Mouse (Mus musculus) kidney, adult 8-10 months (tissue): ENCODE measurements around the gene Ankdd1a.

Experiments
- DNase-seq, 2 experiments: peaks; one replicate each; pipeline ENCODE4 v3.0.0; 2022

Gene Ankdd1a

DNA sequence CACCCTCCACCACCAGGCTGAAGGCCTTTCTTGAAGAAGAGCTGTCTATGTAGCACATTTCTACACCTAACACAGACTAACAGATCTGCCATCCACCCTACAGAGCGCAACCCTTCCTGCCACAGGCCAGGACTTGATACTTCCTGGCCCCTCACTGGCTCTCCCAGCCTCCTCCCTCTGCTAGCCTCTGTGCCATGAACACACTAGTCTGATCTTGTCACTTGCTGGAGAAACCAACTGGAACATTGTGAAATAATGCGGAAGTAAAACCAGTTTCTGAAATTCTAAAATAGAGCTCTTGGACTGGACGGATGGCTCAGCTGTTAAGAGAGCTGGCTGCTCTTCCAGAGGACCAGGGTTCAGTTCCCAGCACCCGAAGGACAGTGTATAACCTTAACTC is 27.1 kb downstream of the Ankdd1a start:
- DNase-seq: no peak

DNA sequence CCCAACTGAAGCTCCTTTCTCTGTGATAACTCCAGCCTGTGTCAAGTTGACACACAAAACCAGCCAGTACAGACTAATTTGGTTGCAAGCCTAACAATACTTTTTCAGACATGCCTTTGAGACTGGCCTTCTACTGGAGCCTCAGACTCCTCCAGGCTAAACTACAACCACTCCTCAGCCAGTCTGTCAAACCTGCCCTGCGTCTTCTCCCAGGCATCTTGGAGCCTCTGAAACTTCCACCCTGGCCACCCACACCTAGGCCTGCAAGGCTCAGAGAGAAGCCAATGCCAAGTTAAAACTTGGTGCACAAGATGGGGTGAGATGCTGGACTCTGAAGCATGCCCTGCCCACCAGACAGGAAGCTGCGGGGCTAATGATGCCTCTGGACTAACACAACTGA is 27.6 kb downstream of the Ankdd1a start:
- DNase-seq: no peak

DNA sequence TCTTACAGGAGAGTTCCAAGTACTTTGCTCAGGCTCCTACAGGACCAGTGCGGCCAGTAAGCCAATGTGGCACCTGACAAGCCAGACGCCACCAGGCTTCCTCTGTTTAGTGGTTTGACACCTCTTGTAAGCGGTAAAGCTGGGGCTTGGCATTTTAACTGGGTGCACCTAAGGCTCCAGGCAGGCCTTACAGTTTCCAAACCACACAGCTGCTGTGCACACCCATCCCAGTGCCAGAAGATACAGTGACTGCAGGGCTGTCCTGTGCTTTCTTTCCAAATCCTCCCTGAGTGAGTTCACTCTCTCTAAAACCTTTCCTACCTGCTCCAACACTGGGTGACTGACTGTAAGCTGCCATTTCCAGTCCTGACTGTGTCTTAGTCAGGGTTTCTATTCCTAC is 28.5 kb downstream of the Ankdd1a start:
- DNase-seq: no peak

DNA sequence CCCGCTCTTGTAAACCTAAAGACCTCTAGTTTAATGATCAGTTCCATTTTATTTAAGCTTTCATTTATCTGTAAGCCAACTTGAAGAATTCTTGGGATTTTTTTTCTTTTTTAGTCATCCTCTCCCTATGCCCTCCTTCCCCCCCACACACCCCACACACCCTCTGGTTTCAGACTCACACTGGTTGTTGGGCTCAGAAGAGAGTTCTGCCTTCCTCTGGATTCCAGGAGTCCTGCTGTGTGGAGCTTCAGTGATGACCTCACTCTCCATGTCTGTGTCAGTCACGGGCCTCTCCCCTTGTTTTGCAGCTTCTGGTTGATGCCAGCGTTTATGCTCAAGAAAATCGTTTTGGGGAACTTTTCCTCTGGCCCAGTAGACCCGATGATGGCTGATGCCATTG is 39.9 kb downstream of the Ankdd1a start:
- no peak for DNase-seq

DNA sequence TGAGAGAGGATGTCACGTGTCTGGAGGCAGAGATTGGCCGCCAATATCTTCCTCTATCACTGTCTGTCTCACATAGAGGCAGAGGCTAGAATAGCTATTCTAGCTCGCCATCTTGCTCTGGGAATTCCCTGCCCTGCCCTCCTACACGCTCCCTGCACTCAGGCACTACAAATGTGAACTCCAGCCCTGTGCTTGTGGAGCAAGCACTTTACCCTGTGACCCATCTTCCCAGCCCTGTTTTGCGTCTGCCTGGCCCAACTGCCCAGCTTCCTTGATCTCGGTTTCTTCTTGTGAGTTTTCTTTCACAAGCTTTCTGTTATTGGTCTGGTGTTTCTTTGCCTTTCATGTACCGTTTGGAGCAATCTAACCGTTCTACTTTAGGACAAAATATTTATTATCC is 40.8 kb downstream of the Ankdd1a start:
- no peak for DNase-seq

DNA sequence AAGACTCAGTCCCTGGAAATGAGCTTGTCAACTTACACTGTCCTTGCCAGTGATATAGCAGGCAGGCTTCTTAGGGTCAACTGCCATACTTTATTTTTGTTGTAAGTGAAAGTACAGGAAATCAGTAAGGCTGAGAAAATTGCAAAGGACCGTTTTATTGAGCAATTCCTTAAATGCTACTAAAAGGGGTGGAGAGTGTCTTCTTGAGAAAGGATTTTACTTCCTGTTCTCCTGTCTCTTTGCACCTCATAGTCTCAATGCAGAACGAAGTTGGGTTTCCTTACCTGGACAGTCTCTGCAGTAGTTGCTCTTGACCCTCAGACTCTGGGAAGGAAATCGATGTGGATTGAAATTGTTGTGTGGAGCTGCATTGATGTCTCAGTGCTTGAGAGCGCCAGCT is 47.2 kb downstream of the Ankdd1a start:
- no peak for DNase-seq

DNA sequence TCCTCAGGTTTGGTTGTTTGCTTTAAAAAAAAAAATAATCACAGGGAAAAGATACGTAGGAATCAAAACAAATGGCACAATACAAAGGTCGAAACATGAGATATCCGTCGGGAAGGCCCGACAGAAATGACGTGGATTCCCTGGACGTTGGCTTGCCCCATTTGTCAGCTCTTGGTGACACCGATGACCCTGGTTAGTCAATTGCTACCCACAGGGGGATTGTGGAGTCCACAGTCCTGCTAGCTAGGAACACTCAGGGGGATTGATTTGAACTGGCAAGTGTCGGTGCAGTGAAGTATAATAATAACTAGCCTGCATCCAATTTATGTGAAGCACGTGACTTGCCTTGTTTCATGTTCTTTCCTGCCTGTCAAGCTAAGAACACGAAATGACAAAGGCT is 52.3 kb downstream of the Ankdd1a start:
- no peak for DNase-seq

DNA sequence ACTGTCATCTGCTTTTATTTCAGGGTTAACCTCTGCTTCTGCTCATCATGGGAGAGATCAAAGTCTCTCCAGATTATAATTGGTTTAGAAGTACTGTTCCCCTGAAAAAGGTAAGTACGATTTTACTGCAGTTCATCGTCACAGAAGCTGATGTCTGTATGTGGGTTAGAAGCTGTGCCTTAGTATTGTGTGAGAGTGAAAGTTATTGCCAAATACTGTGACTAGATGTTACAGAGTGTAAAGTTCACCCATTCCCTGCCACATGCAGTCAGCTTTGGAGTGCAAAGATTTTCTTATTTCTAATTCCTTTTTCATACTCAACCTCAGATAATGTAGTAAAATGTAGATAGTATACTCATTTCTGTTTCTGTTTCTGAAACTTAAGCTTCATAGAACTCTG is 54.8 kb downstream of the Ankdd1a start:
- no peak for DNase-seq

DNA sequence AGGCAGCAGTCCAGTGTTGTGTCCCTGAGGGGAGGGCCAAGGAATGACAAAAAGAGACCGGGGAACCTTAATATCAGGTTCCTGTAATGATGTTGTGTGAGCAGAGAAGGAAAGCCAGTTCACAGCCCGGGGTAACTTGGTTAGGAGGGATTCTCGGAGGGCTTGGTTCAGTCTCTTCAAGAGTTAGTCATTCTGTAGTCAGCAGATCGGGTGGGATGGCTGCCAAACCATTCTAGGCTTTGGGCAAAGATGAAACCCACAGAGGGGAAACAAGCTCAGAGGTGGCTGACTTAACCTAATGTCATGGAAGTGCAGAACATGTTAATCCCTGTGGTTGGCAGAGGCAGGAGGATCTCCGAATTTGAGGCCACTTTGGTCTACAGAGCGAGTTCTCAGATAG is 55.8 kb downstream of the Ankdd1a start:
- DNase-seq: peak; percentile 54 to 69

DNA sequence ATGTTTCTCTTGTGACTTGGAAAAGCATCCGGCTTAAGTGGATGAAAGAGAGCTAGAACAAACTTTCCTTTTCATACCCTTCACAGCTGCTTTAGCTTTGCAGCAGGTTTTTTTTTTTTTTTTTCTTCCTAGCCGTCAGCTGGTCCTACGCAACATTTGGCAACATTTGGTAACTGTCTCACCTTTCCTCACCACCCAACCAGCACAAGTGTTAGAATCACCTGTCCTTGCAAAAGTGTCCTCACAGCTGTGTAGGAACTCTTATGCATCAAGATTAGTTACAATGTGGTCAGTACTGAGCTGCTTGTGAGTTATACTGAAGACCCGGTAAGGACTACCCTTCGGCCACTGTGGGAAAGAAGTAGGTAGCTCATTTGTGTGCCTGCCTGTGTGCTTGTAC is 57.4 kb downstream of the Ankdd1a start:
- no peak for DNase-seq

DNA sequence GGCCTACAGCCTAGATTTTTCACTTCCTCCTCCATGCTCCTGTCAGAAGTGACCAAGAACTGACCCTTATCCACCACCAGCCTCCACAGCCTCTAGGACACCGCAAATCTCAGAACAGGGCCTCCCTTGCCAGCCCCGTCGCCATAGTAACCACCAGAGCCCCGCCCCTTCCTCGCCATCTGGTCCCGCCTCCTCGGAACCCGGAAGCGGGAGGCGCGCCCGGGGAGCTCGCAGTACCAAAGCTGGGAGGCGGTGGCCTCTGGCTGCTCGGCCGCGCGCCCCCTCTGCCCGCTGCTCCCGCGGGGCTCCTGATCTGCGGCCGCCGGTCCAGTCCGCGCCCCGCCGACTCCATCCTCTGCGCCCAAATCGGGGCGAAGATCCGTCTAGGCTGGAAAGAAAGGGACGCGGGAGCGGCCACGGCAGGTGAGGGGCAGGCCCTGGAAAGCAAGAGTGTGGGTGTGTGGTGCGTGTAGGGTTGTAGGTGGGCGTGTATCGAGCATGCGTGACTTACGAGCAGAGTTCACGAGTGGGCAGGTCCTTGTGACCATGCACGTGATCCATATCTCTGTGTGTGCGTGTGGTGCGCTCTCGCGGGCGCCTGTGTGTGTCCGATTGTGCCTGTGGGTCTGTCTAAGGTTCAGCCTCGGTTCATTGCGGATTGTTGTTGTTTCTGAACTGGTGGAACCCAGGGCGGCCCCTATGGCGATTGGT is 59.1 kb downstream of the Ankdd1a start, which contains the start of gene Spg21:
Spg21 (plus strand) TSS at position 216 of the 711 bp plus-strand sequence.
- DNase-seq: peak; percentile 94 to 97

DNA sequence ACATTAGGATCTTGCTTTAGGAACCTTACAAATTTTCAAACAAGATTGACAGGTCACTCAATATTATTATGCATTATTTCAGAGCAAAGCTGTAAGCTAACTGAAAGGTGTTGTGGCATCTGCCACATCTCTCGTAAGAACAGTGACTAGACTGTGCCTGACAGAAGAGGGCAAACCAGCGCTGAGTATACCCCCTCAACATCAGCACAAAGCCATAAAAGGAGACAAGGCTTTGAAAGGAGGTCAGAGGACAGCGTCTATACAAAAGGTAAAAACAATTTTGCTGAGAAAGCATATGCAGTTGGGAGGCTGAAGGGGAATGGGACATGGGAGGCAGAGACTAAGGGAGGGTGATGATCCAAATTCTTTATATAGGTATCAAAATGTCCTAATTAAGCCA is 59.8 kb downstream of the Ankdd1a start:
- DNase-seq: no peak

DNA sequence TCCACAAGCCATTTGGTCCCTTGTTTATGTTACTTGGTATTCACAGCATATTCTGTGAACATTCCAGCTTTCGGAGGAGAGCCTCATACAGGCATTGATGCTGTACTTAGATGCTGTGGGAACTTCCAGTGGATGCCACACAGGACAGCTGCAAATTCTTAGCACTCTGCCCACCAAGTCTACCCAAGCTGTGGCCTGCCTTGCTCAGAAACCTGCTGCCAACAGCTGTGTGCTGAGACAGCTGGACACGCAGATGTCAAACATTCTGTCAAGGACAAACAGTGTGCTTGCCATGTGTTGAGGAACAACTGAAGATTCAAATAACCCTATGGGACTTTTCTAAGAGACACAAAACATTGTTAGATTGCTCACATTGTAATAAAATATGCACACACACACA is 61.0 kb downstream of the Ankdd1a start:
- DNase-seq: no peak

DNA sequence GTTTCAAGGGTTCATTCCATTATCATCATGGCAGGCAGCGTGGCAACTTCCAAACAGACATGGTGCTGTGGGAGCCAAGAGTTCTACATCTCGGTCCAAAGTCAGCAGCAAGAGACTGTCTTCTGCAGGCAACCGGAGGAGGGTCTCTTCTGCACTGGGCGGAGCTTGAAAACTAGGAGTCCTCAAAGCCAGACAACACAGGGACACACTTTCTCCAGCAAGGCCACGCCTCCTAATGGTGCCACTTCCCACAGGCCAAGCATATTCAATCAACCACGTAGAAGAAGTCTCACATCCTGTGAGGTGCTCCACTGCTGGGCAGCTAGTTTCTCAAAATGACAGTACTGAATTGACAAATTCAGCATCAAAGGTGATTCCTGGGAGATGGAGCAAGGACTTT is 72.0 kb downstream of the Ankdd1a start:
- no peak for DNase-seq

DNA sequence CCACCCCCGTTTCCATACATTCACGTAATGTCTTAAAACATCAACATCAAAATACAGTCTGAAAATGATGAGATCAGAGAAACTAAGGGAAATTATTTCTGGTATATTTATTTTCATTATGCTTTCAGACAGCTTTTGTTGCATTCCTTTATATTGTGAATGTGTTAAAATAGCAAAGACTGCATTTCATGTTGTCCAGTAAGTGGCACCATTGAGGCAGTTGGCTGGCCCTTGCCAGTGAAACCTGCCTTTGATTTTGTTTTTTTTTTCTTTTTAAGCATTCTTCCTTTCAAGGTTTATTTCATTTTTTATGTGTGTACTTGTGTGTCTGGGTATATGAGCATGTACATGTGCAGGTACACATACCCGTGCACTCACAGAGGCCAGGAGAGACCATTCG is 75.3 kb downstream of the Ankdd1a start:
- DNase-seq: no peak
